Mouse (Mus musculus): Measurements from ENCODE around the gene Adk.
"Not testable (repeated sequence)": the region's sequence is repeated elsewhere in the genome, so short reads cannot be mapped to it uniquely, and the experiment has no call there.

DNA sequence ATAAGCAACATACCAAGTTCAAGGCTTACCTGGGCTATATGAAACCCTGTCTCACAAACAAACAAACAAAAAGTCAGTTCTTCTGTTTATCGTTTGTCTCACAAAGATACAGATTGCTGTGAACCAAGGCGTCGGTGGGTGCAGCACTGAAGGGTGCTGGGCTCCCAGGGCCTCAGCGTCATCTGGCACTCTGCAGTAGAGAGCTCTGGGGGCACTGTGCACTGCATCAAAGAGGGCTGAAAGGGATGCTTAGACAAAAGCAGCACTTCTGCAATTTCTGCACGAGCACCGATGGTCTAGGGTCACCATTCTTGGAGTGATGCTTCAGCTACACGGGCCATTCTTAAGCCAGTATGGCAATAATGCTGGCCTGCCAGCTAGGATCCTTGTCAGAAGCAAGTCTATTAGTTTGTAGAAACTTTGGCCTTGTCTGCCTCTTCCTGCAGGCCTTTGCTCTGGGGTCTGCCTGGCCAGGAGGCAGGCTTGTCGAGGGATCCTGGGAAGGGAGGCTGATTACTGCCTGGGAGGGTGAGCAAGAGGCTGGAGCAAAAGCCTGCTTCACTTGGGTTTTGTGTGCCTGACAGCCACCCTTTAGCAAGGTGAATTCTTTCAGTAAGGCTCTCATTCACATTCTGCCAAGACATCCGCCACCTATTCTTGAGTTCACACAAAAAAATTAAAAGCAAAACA is 436.2 kb downstream of the Adk start:
- TF ChIP-seq GATA1, TAL1 (IDR thresholded peaks at IDR 0.05; ENCODE audit: low read length): not testable (repeated sequence)

All from erythroblast, embryonic 14.5 days (primary cell).